ENCODE assay signal across 8 mouse cellular contexts in genomic region chr15:91190519-91191207, GRCm38 (mm10). TPM values are rescaled to one million over a fixed set of nuclear protein-coding genes. Genes with fewer than 3 reads are reported as not detected.
DNase-seq lines count a peak whose midpoint lies in the region; ATAC-seq lines count a peak whose summit lies in the region.

No protein-coding gene starts in this region.

- no peaks in the 10 kb centered on the region for H3K36me3 ChIP-seq in kidney, embryonic 16.5 days (ENCODE audit: insufficient read depth, low read length)
- H3K36me3 ChIP-seq in hindbrain, embryonic 12.5 days, result no peaks in the 10 kb centered on the region
- no peaks in the 10 kb centered on the region for H3K36me3 ChIP-seq in midbrain, embryonic 14.5 days (ENCODE audit: control insufficient read depth, insufficient read depth, low read length)

- ATAC-seq in kidney, embryonic 16.5 days (ENCODE audit: low FRiP score, low TSS enrichment), result no peak
- no peak; the same call in 1 of the 2 replicates for ATAC-seq in hindbrain, embryonic 12.5 days (ENCODE audit: low FRiP score)
- no peak for ATAC-seq in midbrain, embryonic 14.5 days (ENCODE audit: low FRiP score, low TSS enrichment)

- H3K4me3 ChIP-seq in kidney, embryonic 16.5 days (ENCODE audit: low read length), result peak overlapping the region; percentile 50
- H3K4me3 ChIP-seq in hindbrain, embryonic 12.5 days, result peak overlapping the region; percentile 50
- peak overlapping the region; percentile 53 for H3K4me3 ChIP-seq in midbrain, embryonic 14.5 days (replicated peaks; ENCODE audit: low read depth, low read length)

- H3K9me3 ChIP-seq in kidney, embryonic 16.5 days (ENCODE audit: low read length), result no peaks in the 10 kb centered on the region
- H3K9me3 ChIP-seq in hindbrain, embryonic 12.5 days (replicated peaks), result no peaks in the 10 kb centered on the region
- no peaks in the 10 kb centered on the region for H3K9me3 ChIP-seq in midbrain, embryonic 14.5 days (ENCODE audit: control insufficient read depth, low read length)

- H3K27me3 ChIP-seq in kidney, embryonic 16.5 days (ENCODE audit: insufficient read depth, low read length), result no peaks in the 10 kb centered on the region
- H3K27me3 ChIP-seq in hindbrain, embryonic 12.5 days, result no peaks in the 10 kb centered on the region
- H3K27me3 ChIP-seq in midbrain, embryonic 14.5 days (ENCODE audit: control insufficient read depth, insufficient read depth, low read length), result no peaks in the 10 kb centered on the region

- H3K4me2 ChIP-seq in kidney, embryonic 16.5 days (replicated peaks; ENCODE audit: low read depth, low read length), result peak overlapping the region; percentile 74
- H3K4me2 ChIP-seq in hindbrain, embryonic 12.5 days (replicated peaks), result peak overlapping the region; percentile 69
- peak overlapping the region; percentile 87 for H3K4me2 ChIP-seq in midbrain, embryonic 14.5 days (ENCODE audit: low read length)

- H3K27ac ChIP-seq in kidney, embryonic 16.5 days (ENCODE audit: low read length), result peak overlapping the region; percentile 86; the same call in 1 of the 2 replicates
- peak overlapping the region; percentile 82 for H3K27ac ChIP-seq in hindbrain, embryonic 12.5 days
- peak overlapping the region; percentile 82 for H3K27ac ChIP-seq in midbrain, embryonic 14.5 days (replicated peaks; ENCODE audit: low read depth, low read length)

- WGBS in kidney, embryonic 16.5 days, result 35% methylated on average over 17 of the region's 17 CpGs
- 30% methylated on average over 17 of the region's 17 CpGs for WGBS in hindbrain, embryonic 12.5 days
- WGBS in midbrain, embryonic 14.5 days, result 13% methylated on average over 17 of the region's 17 CpGs

- 0 out of 2 replicates have a peak overlapping the region, but pooled peaks have one; percentile 7 for H3K9ac ChIP-seq in kidney, embryonic 16.5 days (replicated peaks; ENCODE audit: low read length)
- peak overlapping the region; percentile 57 for H3K9ac ChIP-seq in hindbrain, embryonic 12.5 days
- H3K9ac ChIP-seq in midbrain, embryonic 14.5 days (replicated peaks; ENCODE audit: low read length), result peak overlapping the region; percentile 58

- DNase-seq in kidney, postnatal 10 days, result no peak
- peak; percentile 47 to 51 for DNase-seq in cerebellum, postnatal 10 days
- DNase-seq in midbrain, embryonic 14.5 days, result peak; percentile 24
- no peak for DNase-seq in natural killer cell, adult 2 months (ENCODE audit: low spot score in 2 of 2)
- DNase-seq in urinary bladder, postnatal 14 days (ENCODE audit: low spot score), result no peak
- no peak for DNase-seq in frontal cortex, postnatal 10 days (ENCODE audit: low spot score in 2 of 2)

- H3K4me1 ChIP-seq in kidney, embryonic 16.5 days (ENCODE audit: insufficient read depth, low read length), result no peaks in the 10 kb centered on the region
- H3K4me1 ChIP-seq in hindbrain, embryonic 12.5 days, result peaks cover 10% of the 10 kb centered on the region
- peaks cover 13% of the 10 kb centered on the region; the same call in 1 of the 2 replicates for H3K4me1 ChIP-seq in midbrain, embryonic 14.5 days (ENCODE audit: control insufficient read depth, insufficient read depth, low read length)

RNA-seq across cellular contexts. Expression of gene Abcd2, which starts 0.9 kb away (rescaled TPM):
- polyA plus RNA-seq in kidney, embryonic 16.5 days (2015; fragmentation: Nextera tagmentation; extraction: Ambion mirVana), result 4.1 TPM in 2 replicates
- polyA plus RNA-seq in hindbrain, embryonic 12.5 days (2016; fragmentation: Nextera tagmentation; extraction: Ambion mirVana), result 13.9 and 14.9 TPM in 2 replicates
- polyA plus RNA-seq in midbrain, embryonic 14.5 days (2014; fragmentation: Nextera tagmentation; extraction: Ambion mirVana), result 6.9 and 11.8 TPM in 2 replicates

RNA-seq across cellular contexts. Expression of gene CN725425, which starts 8.6 kb away (rescaled TPM):
- polyA plus RNA-seq in kidney, embryonic 16.5 days (2015; fragmentation: Nextera tagmentation; extraction: Ambion mirVana), result not detected in 2 replicates
- not detected in 2 replicates for polyA plus RNA-seq in hindbrain, embryonic 12.5 days (2016; fragmentation: Nextera tagmentation; extraction: Ambion mirVana)
- 0.11 TPM in 1 of 2 replicates, not detected in the other for polyA plus RNA-seq in midbrain, embryonic 14.5 days (2014; fragmentation: Nextera tagmentation; extraction: Ambion mirVana)

Comparison
In these comparisons a context has a peak if more than half of its experiments do, and no peak if none do; other contexts are left out.
1. H3K9ac ChIP-seq: peak in every context shown above with its lines; median percentile 58 in midbrain, embryonic 14.5 days; 57 in hindbrain, embryonic 12.5 days; 7 in kidney, embryonic 16.5 days.
2. DNase-seq: peak in cerebellum, postnatal 10 days (2 of 2) and midbrain, embryonic 14.5 days (single experiment); none in kidney, postnatal 10 days (single experiment), natural killer cell, adult 2 months (0 of 2), urinary bladder, postnatal 14 days (single experiment) and frontal cortex, postnatal 10 days (0 of 2).
3. Peak in every context shown above with its lines, with median percentiles within 50 percentile points of each other: H3K27ac ChIP-seq, H3K4me2 ChIP-seq and H3K4me3 ChIP-seq.